Mouse (Mus musculus) midbrain, embryonic 16.5 days (tissue): ENCODE data around the gene Foxn2. TPM values are rescaled to one million over a fixed set of nuclear protein-coding genes. Genes with fewer than 3 reads are reported as not detected.

ENCODE experiments used
- ATAC-seq: fragments of 200-750 bp; cut with Nextera tagmentation; 2 replicates; pipeline ENCODE4 v1.8.0; 2017; ENCODE audit warnings: moderate TSS enrichment
- H3K27ac ChIP-seq: fragments of 300-500 bp; sonication (generic); 2 replicates; pipeline ENCODE4 v1.5.1; 2014; ENCODE audit warnings: mild to moderate bottlenecking, low read length, mixed read lengths
- H3K27me3 ChIP-seq: fragments of 300-500 bp; sonication (generic); 2 replicates; pipeline ENCODE4 v1.6.1; 2014; ENCODE audit warnings: low read depth, low read length, mixed read lengths; ENCODE audit not compliant: control insufficient read depth, insufficient read depth
- H3K36me3 ChIP-seq: fragments of 300-500 bp; sonication (generic); 2 replicates; pipeline ENCODE4 v1.6.1; 2014; ENCODE audit warnings: mild to moderate bottlenecking, low read length, moderate library complexity, mixed read lengths; ENCODE audit not compliant: control insufficient read depth, insufficient read depth
- H3K4me1 ChIP-seq: fragments of 300-500 bp; sonication (generic); 2 replicates; pipeline ENCODE4 v1.6.1; 2014; ENCODE audit warnings: mild to moderate bottlenecking, low read length, mixed read lengths; ENCODE audit not compliant: control insufficient read depth, insufficient read depth
- H3K4me2 ChIP-seq: fragments of 300-500 bp; sonication (generic); 2 replicates; pipeline ENCODE4 v1.6.1; 2014; ENCODE audit warnings: mild to moderate bottlenecking, low read length, mixed read lengths
- H3K4me3 ChIP-seq: fragments of 300-500 bp; sonication (generic); 2 replicates; pipeline ENCODE4 v1.5.1; 2014; ENCODE audit warnings: low read depth, mild to moderate bottlenecking, low read length, moderate library complexity, mixed read lengths
- H3K9ac ChIP-seq: fragments of 300-500 bp; sonication (generic); 2 replicates; pipeline ENCODE4 v1.6.1; 2014; ENCODE audit warnings: low read depth, low read length, mixed read lengths
- H3K9me3 ChIP-seq: fragments of 300-500 bp; sonication (generic); replicated peaks from 2 replicates; pipeline ENCODE4 v1.6.1; 2014; ENCODE audit warnings: mild to moderate bottlenecking, low read length, mixed read lengths; ENCODE audit not compliant: control insufficient read depth, poor library complexity, severe bottlenecking
- WGBS: fragments of 180-500 bp; shearing (Covaris S2); extraction: QIAGEN DNeasy Blood & Tissue Kit; methylation state at CpG from one replicate; pipeline ENCODE4 v1.1.7; 2014; 5-methylcytosine and 5-hydroxymethylcytosine counted together
- polyA plus RNA-seq: library from polyadenylated mRNA; unstranded; fragments of >200 nt; fragmentation: Nextera tagmentation; extraction: Ambion mirVana; gene quantifications from 2 replicates; pipeline ENCODE4 v1.2.1, GENCODE M21; 2015

Gene Foxn2
- polyA plus RNA-seq, 1 experiment from 2014 or later = 7.6 TPM

GRCm38 (mm10) chr17:88479040-88479439 lies 38.5 kb downstream of the Foxn2 start:
- no peak for ATAC-seq
- Histone ChIP-seq H3K36me3 (no peaks in the 10 kb centered on the region), H3K27me3 (no peaks in the 10 kb centered on the region), H3K4me3 (no peak overlapping the region), H3K27ac (no peak overlapping the region), H3K9ac (no peak overlapping the region), H3K4me1 (peaks cover 3% of the 10 kb centered on the region; the same call in 1 of the 2 replicates), H3K9me3 (no peaks in the 10 kb centered on the region), H3K4me2 (no peak overlapping the region)
- WGBS = 76% methylated on average over 13 of the region's 13 CpGs

- H3K27ac ChIP-seq = no peak overlapping the region
- no peaks in the 10 kb centered on the region for H3K4me1 ChIP-seq
- no peak overlapping the region for H3K9ac ChIP-seq
- no peaks in the 10 kb centered on the region for H3K9me3 ChIP-seq
- no peaks in the 10 kb centered on the region for H3K36me3 ChIP-seq
- no peak overlapping the region for H3K4me3 ChIP-seq
- ATAC-seq = no peak
- 95% methylated on average over 10 of the region's 10 CpGs for WGBS
- no peak overlapping the region for H3K4me2 ChIP-seq
- no peaks in the 10 kb centered on the region for H3K27me3 ChIP-seq
Measured at GRCm38 (mm10) chr17:88480369-88480768, 39.9 kb downstream of the Foxn2 start.

GRCm38 (mm10) chr17:88481062-88481461 lies 40.6 kb downstream of the Foxn2 start:
- ATAC-seq = no peak
- no peak overlapping the region for H3K4me2 ChIP-seq
- H3K4me1 ChIP-seq = no peaks in the 10 kb centered on the region
- 94% methylated on average over 2 of the region's 2 CpGs for WGBS
- H3K4me3 ChIP-seq = no peak overlapping the region
- no peaks in the 10 kb centered on the region for H3K36me3 ChIP-seq
- no peaks in the 10 kb centered on the region for H3K9me3 ChIP-seq
- no peak overlapping the region for H3K27ac ChIP-seq
- H3K9ac ChIP-seq = no peak overlapping the region
- H3K27me3 ChIP-seq = no peaks in the 10 kb centered on the region

- no peaks in the 10 kb centered on the region for H3K27me3 ChIP-seq
- no peak overlapping the region for H3K27ac ChIP-seq
- no peak for ATAC-seq
- no peak overlapping the region for H3K4me3 ChIP-seq
- H3K4me1 ChIP-seq = no peaks in the 10 kb centered on the region
- no peak overlapping the region for H3K4me2 ChIP-seq
- no peak overlapping the region for H3K9ac ChIP-seq
- H3K36me3 ChIP-seq = no peaks in the 10 kb centered on the region
- 100% methylated on average over 3 of the region's 3 CpGs for WGBS
- H3K9me3 ChIP-seq = no peaks in the 10 kb centered on the region
Measured at GRCm38 (mm10) chr17:88481587-88481986, 41.1 kb downstream of the Foxn2 start.

- H3K9me3 ChIP-seq = no peaks in the 10 kb centered on the region
- ATAC-seq = no peak
- H3K27me3 ChIP-seq = no peaks in the 10 kb centered on the region
- 94% methylated on average over 11 of the region's 11 CpGs for WGBS
- no peaks in the 10 kb centered on the region for H3K4me1 ChIP-seq
- no peak overlapping the region for H3K4me3 ChIP-seq
- H3K4me2 ChIP-seq = no peak overlapping the region
- no peaks in the 10 kb centered on the region for H3K36me3 ChIP-seq
- H3K9ac ChIP-seq = no peak overlapping the region
- no peak overlapping the region for H3K27ac ChIP-seq
Measured at GRCm38 (mm10) chr17:88484539-88484938, 44.0 kb downstream of the Foxn2 start.

GRCm38 (mm10) chr17:88484951-88485350 lies 44.4 kb downstream of the Foxn2 start:
- WGBS = 91% methylated on average over 1 of the region's 1 CpGs
- ATAC-seq = no peak
- Histone ChIP-seq H3K9ac (no peak overlapping the region), H3K36me3 (no peaks in the 10 kb centered on the region), H3K27ac (no peak overlapping the region), H3K4me2 (no peak overlapping the region), H3K4me1 (no peaks in the 10 kb centered on the region), H3K9me3 (no peaks in the 10 kb centered on the region), H3K27me3 (no peaks in the 10 kb centered on the region), H3K4me3 (no peak overlapping the region)

GRCm38 (mm10) chr17:88490546-88490945 lies 50.0 kb downstream of the Foxn2 start:
- ATAC-seq = no peak
- H3K9ac ChIP-seq = no peak overlapping the region
- no peak overlapping the region for H3K4me3 ChIP-seq
- no peaks in the 10 kb centered on the region for H3K27me3 ChIP-seq
- no peaks in the 10 kb centered on the region for H3K36me3 ChIP-seq
- no peak overlapping the region for H3K4me2 ChIP-seq
- peaks cover 20% of the 10 kb centered on the region for H3K4me1 ChIP-seq
- 87% methylated on average over 10 of the region's 10 CpGs for WGBS
- no peak overlapping the region for H3K27ac ChIP-seq
- H3K9me3 ChIP-seq = no peaks in the 10 kb centered on the region

GRCm38 (mm10) chr17:88491366-88492106 lies 51.0 kb downstream of the Foxn2 start:
- ATAC-seq = no peak
- Histone ChIP-seq H3K4me2 (no peak overlapping the region), H3K9me3 (no peaks in the 10 kb centered on the region), H3K27ac (no peak overlapping the region), H3K36me3 (no peaks in the 10 kb centered on the region), H3K4me3 (no peak overlapping the region), H3K9ac (no peak overlapping the region), H3K4me1 (peaks cover 20% of the 10 kb centered on the region), H3K27me3 (no peaks in the 10 kb centered on the region)
- 97% methylated on average over 13 of the region's 13 CpGs for WGBS

- H3K4me3 ChIP-seq = no peak overlapping the region
- no peak overlapping the region for H3K4me2 ChIP-seq
- WGBS = 96% methylated on average over 5 of the region's 5 CpGs
- no peak overlapping the region for H3K9ac ChIP-seq
- no peaks in the 10 kb centered on the region for H3K27me3 ChIP-seq
- no peaks in the 10 kb centered on the region for H3K9me3 ChIP-seq
- H3K36me3 ChIP-seq = no peaks in the 10 kb centered on the region
- ATAC-seq = no peak
- peaks cover 20% of the 10 kb centered on the region for H3K4me1 ChIP-seq
- no peak overlapping the region for H3K27ac ChIP-seq
Measured at GRCm38 (mm10) chr17:88492107-88492460, 51.6 kb downstream of the Foxn2 start.
